28 mouse cellular contexts compared by ENCODE assay signal in the genomic region with DNA sequence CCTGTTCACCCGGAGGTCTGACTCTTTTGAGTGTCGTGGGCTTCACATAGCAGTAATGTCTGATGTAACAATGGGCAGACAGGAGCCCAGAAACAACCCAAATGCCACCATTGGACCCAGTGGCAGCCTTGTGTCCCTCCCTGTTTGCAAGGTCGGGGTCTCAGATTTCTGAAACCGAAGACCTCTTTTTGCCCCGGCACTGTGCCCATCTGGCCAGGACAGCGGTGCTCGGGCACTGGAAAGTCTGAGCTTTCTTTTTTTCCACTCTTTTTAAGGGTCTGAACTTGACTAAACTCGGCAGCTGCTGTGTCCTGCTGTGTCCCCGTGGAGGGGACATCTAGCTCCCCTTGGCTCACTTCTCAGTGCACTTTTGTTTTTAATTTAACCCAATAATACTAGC.
DNase-seq lines count a peak whose midpoint lies in the region; ATAC-seq and TF ChIP-seq lines count a peak whose summit lies in the region.
"Had no signal": no experiment of that assay in that cellular context is flagged by ENCODE, and none has a peak within 500 bp of the region (broad histone marks: within the 10 kb centered on the region; RNA-seq: fewer than 3 reads in every experiment).

No protein-coding gene starts in this region.

- no peak overlapping the region for H3K4me3 ChIP-seq in heart, embryonic 10.5 days
- H3K4me3 ChIP-seq in midbrain, embryonic 11.5 days (ENCODE audit: low read depth, low read length), result no peak overlapping the region
- H3K4me3 ChIP-seq in midbrain, embryonic 15.5 days, result no peak overlapping the region
- H3K4me3 ChIP-seq in gastrocnemius, adult 2 months, result peak overlapping the region; percentile 43
- H3K4me3 ChIP-seq in myocyte, result no peak overlapping the region
- no peak overlapping the region for H3K4me3 ChIP-seq in lung, postnatal 0 days (ENCODE audit: low read depth, low read length)
- H3K4me3 ChIP-seq: forebrain, embryonic 10.5 days; hindbrain, embryonic 10.5 days; limb, embryonic 12.5 days; megakaryocyte, embryonic 14.5 days had no signal

- H3K27ac ChIP-seq in heart, embryonic 10.5 days, result no peak overlapping the region
- no peak overlapping the region for H3K27ac ChIP-seq in midbrain, embryonic 11.5 days (ENCODE audit: low read depth, low read length)
- H3K27ac ChIP-seq in midbrain, embryonic 15.5 days, result no peak overlapping the region
- H3K27ac ChIP-seq in gastrocnemius, adult 2 months, result peak overlapping the region; percentile 81
- H3K27ac ChIP-seq in lung, postnatal 0 days (ENCODE audit: low read length), result no peak overlapping the region
- H3K27ac ChIP-seq: forebrain, embryonic 10.5 days; hindbrain, embryonic 10.5 days; hindbrain, postnatal 0 days; limb, embryonic 12.5 days; liver, embryonic 14.5 days had no signal

- ATAC-seq in midbrain, embryonic 11.5 days (ENCODE audit: low FRiP score), result no peak
- no peak for ATAC-seq in midbrain, embryonic 15.5 days (replicated peaks)
- ATAC-seq in lung, postnatal 0 days, result no peak
- ATAC-seq: forebrain, embryonic 16.5 days; hindbrain, postnatal 0 days; intestine, embryonic 16.5 days had no signal

- no peaks in the 10 kb centered on the region for H3K79me2 ChIP-seq in myocyte (ENCODE audit: control insufficient read depth, insufficient read depth)

- no peak for TF ChIP-seq EP300 in lung, postnatal 0 days (IDR thresholded peaks at IDR 0.05)

- H3K9me3 ChIP-seq in heart, embryonic 10.5 days, result no peaks in the 10 kb centered on the region
- no peaks in the 10 kb centered on the region for H3K9me3 ChIP-seq in midbrain, embryonic 11.5 days (ENCODE audit: control insufficient read depth, low read length)
- H3K9me3 ChIP-seq in midbrain, embryonic 15.5 days, result no peaks in the 10 kb centered on the region
- H3K9me3 ChIP-seq in lung, postnatal 0 days (ENCODE audit: low read length), result no peaks in the 10 kb centered on the region
- H3K9me3 ChIP-seq: forebrain, embryonic 10.5 days; hindbrain, embryonic 10.5 days; megakaryocyte, embryonic 14.5 days had no signal

- H3K27me3 ChIP-seq in heart, embryonic 10.5 days (ENCODE audit: insufficient read depth, poor library complexity, severe bottlenecking), result no peaks in the 10 kb centered on the region
- no peaks in the 10 kb centered on the region for H3K27me3 ChIP-seq in midbrain, embryonic 11.5 days (ENCODE audit: control insufficient read depth, insufficient read depth, low read length)
- no peaks in the 10 kb centered on the region for H3K27me3 ChIP-seq in midbrain, embryonic 15.5 days (replicated peaks)
- no peaks in the 10 kb centered on the region for H3K27me3 ChIP-seq in myocyte (ENCODE audit: control insufficient read depth, insufficient read depth, insufficient read length)
- no peaks in the 10 kb centered on the region for H3K27me3 ChIP-seq in lung, postnatal 0 days (replicated peaks; ENCODE audit: insufficient read depth, low read length)
- H3K27me3 ChIP-seq: limb, embryonic 12.5 days; megakaryocyte, embryonic 14.5 days had no signal

- peaks cover 9% of the 10 kb centered on the region; the same call in 1 of the 2 replicates for H3K4me1 ChIP-seq in heart, embryonic 10.5 days
- H3K4me1 ChIP-seq in midbrain, embryonic 11.5 days (ENCODE audit: control insufficient read depth, insufficient read depth, low read length), result no peaks in the 10 kb centered on the region
- H3K4me1 ChIP-seq in midbrain, embryonic 15.5 days, result peaks cover 34% of the 10 kb centered on the region
- no peaks in the 10 kb centered on the region for H3K4me1 ChIP-seq in lung, postnatal 0 days (ENCODE audit: insufficient read depth, low read depth, low read length)

- TF ChIP-seq CTCF in gastrocnemius, adult 2 months (IDR thresholded peaks at IDR 0.05), result no peak
- no peak for TF ChIP-seq CTCF in lung, postnatal 0 days (IDR thresholded peaks at IDR 0.05)

- DNase-seq in heart, adult 11 months, result peak; percentile 80
- no peak for DNase-seq in heart, embryonic 10.5 days (ENCODE audit: low spot score)
- DNase-seq in midbrain, embryonic 11.5 days (ENCODE audit: low spot score, missing footprints), result peak; percentile 64
- peak; percentile 79 for DNase-seq in gastrocnemius, adult 2 months
- no peak for DNase-seq in adrenal gland, adult (ENCODE audit: inconsistent age in 2 of 2, low spot score in 1 of 2)
- DNase-seq in lung, postnatal 0 days (ENCODE audit: low spot score), result no peak
- DNase-seq: adrenal gland, postnatal 25 days; cerebellum, adult 11 months; cerebellum, adult 9-11 months; kidney, postnatal 25 days; layer of hippocampus, postnatal 36 days; lung, embryonic 14.5 days; lung, postnatal 36 days; midbrain, embryonic 14.5 days; right cerebral cortex, postnatal 14 days; spleen, adult 18-20 months; thymus, postnatal 25 days had no signal

- no peak for TF ChIP-seq POLR2A in myocyte (IDR thresholded peaks at IDR 0.05; ENCODE audit: insufficient read length, low read depth)

- H3K36me3 ChIP-seq in heart, embryonic 10.5 days, result no peaks in the 10 kb centered on the region
- H3K36me3 ChIP-seq in midbrain, embryonic 11.5 days (ENCODE audit: control insufficient read depth, insufficient read depth, low read length), result no peaks in the 10 kb centered on the region
- no peaks in the 10 kb centered on the region for H3K36me3 ChIP-seq in midbrain, embryonic 15.5 days (replicated peaks)
- H3K36me3 ChIP-seq in myocyte (ENCODE audit: control insufficient read depth, insufficient read depth), result no peaks in the 10 kb centered on the region
- no peaks in the 10 kb centered on the region for H3K36me3 ChIP-seq in lung, postnatal 0 days (ENCODE audit: insufficient read depth, low read length)
- H3K36me3 ChIP-seq: forebrain, embryonic 10.5 days; hindbrain, embryonic 10.5 days; limb, embryonic 12.5 days had no signal

- WGBS in heart, embryonic 10.5 days, result 71% methylated on average over 9 of the region's 9 CpGs
- WGBS in midbrain, embryonic 11.5 days, result 81% methylated on average over 9 of the region's 9 CpGs
- 73% methylated on average over 9 of the region's 9 CpGs for WGBS in midbrain, embryonic 15.5 days
- WGBS in lung, postnatal 0 days, result 70% methylated on average over 9 of the region's 9 CpGs

- no peak overlapping the region for H3K9ac ChIP-seq in midbrain, embryonic 11.5 days (ENCODE audit: low read length)
- H3K9ac ChIP-seq in midbrain, embryonic 15.5 days, result no peak overlapping the region
- H3K9ac ChIP-seq in lung, postnatal 0 days (replicated peaks; ENCODE audit: low read depth), result no peak overlapping the region
- H3K9ac ChIP-seq: limb, embryonic 12.5 days; liver, embryonic 14.5 days; lung, embryonic 14.5 days had no signal

- intact Hi-C loops in gastrocnemius, adult 2 months (cut with DNase I), result no loop called here

- no peak overlapping the region for H3K4me2 ChIP-seq in midbrain, embryonic 11.5 days
- no peak overlapping the region for H3K4me2 ChIP-seq in midbrain, embryonic 15.5 days
- H3K4me2 ChIP-seq in myocyte (ENCODE audit: low read depth), result peak overlapping the region; percentile 40
- H3K4me2 ChIP-seq in lung, postnatal 0 days (replicated peaks; ENCODE audit: low read depth, low read length), result no peak overlapping the region
- H3K4me2 ChIP-seq: heart, embryonic 11.5 days; limb, embryonic 12.5 days; lung, embryonic 14.5 days had no signal

- no peak overlapping the region for H3ac ChIP-seq in myocyte (ENCODE audit: control insufficient read depth, insufficient read length)

TF ChIP-seq in myocyte, 11 proteins besides CTCF, POLR2A, EP300 and RAD21:
- TF ChIP-seq REST (IDR thresholded peaks at IDR 0.05; ENCODE audit: insufficient read depth, insufficient read length) (no peak), TCF3 (IDR thresholded peaks at IDR 0.05; ENCODE audit: insufficient read length, low read depth) (no peak), SRF (IDR thresholded peaks at IDR 0.05; ENCODE audit: control insufficient read depth, insufficient read length, low read depth) (no peak), CEBPB (IDR thresholded peaks at IDR 0.05; ENCODE audit: insufficient read depth, poor library complexity, severe bottlenecking) (no peak), POLR2AphosphoS2 (IDR thresholded peaks at IDR 0.05; ENCODE audit: insufficient read length, low read depth) (no peak), E2F4 (IDR thresholded peaks at IDR 0.05; ENCODE audit: insufficient read depth) (no peak), MYOG (IDR thresholded peaks at IDR 0.05; ENCODE audit: control insufficient read depth in 1 of 3, insufficient read depth in 1 of 3, insufficient read length in 2 of 3, low read depth in 2 of 3) (no peak), USF1 (IDR thresholded peaks at IDR 0.05; ENCODE audit: low read depth) (no peak), TCF12 (IDR thresholded peaks at IDR 0.05; ENCODE audit: insufficient read depth, poor library complexity, severe bottlenecking) (no peak), MAX (IDR thresholded peaks at IDR 0.05; ENCODE audit: low read depth) (no peak), MYOD1 (IDR thresholded peaks at IDR 0.05; ENCODE audit: control insufficient read depth in 1 of 3, insufficient read length in 2 of 3, low read depth in 2 of 3) (no peak)

Comparison
In these comparisons a context has a peak if more than half of its experiments do, and no peak if none do; other contexts are left out.
1. DNase-seq: peak in heart, adult 11 months (single experiment), midbrain, embryonic 11.5 days (single experiment) and gastrocnemius, adult 2 months (single experiment); none in heart, embryonic 10.5 days (single experiment), adrenal gland, adult (0 of 2) and lung, postnatal 0 days (single experiment).